Mouse (Mus musculus): ENCODE measurements around the gene Dmac2.

GRCm38 (mm10) chr7:25614831-25615705 is 4.1 kb upstream of the Dmac2 start:
- no peak for TF ChIP-seq CTCF (IDR thresholded peaks at IDR 0.05; ENCODE audit: control insufficient read depth, insufficient read depth, insufficient replicate concordance, low read depth, low read length)
- TF ChIP-seq POLR2A (IDR thresholded peaks at IDR 0.05; ENCODE audit: control insufficient read depth, low read depth, low read length): no peak
